In genomic region chr3:18670203-18670700, GRCm38 (mm10) we compare ENCODE assay signal across 24 mouse cellular contexts.
DNase-seq lines count a peak whose midpoint lies in the region; ATAC-seq and TF ChIP-seq lines count a peak whose summit lies in the region.
"Had no signal": no experiment of that assay in that cellular context is flagged by ENCODE, and none has a peak within 500 bp of the region (broad histone marks: within the 10 kb centered on the region; RNA-seq: fewer than 3 reads in every experiment).

No protein-coding gene starts in this region.

- H3K9ac ChIP-seq in forebrain, embryonic 13.5 days = no peak overlapping the region
- no peak overlapping the region for H3K9ac ChIP-seq in hindbrain, embryonic 14.5 days
- no peak overlapping the region for H3K9ac ChIP-seq in hindbrain, postnatal 0 days (replicated peaks; ENCODE audit: low read length)
- H3K9ac ChIP-seq in neural tube, embryonic 14.5 days (replicated peaks; ENCODE audit: low read depth, low read length) = no peak overlapping the region
- H3K9ac ChIP-seq: embryonic facial prominence, embryonic 15.5 days; heart, embryonic 13.5 days; hindbrain, embryonic 12.5 days had no signal

- no peak for DNase-seq in forebrain, embryonic 10.5 days (ENCODE audit: extremely low spot score, low spot score)
- DNase-seq in hindbrain, embryonic 14.5 days (ENCODE audit: low spot score) = no peak
- no peak for DNase-seq in hindbrain, postnatal 0 days (ENCODE audit: low spot score)
- peak; percentile 20 for DNase-seq in kidney, postnatal 10 days
- no peak for DNase-seq in kidney, postnatal 36 days
- no peak for DNase-seq in neural tube, embryonic 10.5 days (ENCODE audit: extremely low spot score, low spot score)
- DNase-seq: adrenal gland, adult 8-10 months; adrenal gland, postnatal 36 days; B cell, adult 2 months; cerebellum, adult 11 months; cerebellum, adult 8-10 months; cerebellum, postnatal 14 days; embryo, embryonic 11 days; gastrocnemius, adult 2 months; gastrocnemius, postnatal 25 days; heart, postnatal 36 days had no signal

- peaks cover 32% of the 10 kb centered on the region for H3K4me1 ChIP-seq in forebrain, embryonic 13.5 days
- H3K4me1 ChIP-seq in forebrain, embryonic 10.5 days = peaks cover 25% of the 10 kb centered on the region
- H3K4me1 ChIP-seq in hindbrain, embryonic 14.5 days (replicated peaks; ENCODE audit: control insufficient read depth, insufficient read depth, low read length) = no peaks in the 10 kb centered on the region
- H3K4me1 ChIP-seq in hindbrain, postnatal 0 days (ENCODE audit: insufficient read depth, low read length) = no peaks in the 10 kb centered on the region
- H3K4me1 ChIP-seq in neural tube, embryonic 14.5 days (ENCODE audit: control insufficient read depth, insufficient read depth, low read length) = no peaks in the 10 kb centered on the region
- H3K4me1 ChIP-seq: embryonic facial prominence, embryonic 15.5 days; heart, embryonic 13.5 days; hindbrain, embryonic 12.5 days had no signal

- TF ChIP-seq CTCF in hindbrain, postnatal 0 days (IDR thresholded peaks at IDR 0.05; ENCODE audit: low read depth) = no peak

- no peaks in the 10 kb centered on the region for H3K36me3 ChIP-seq in forebrain, embryonic 13.5 days (ENCODE audit: poor library complexity, severe bottlenecking)
- no peaks in the 10 kb centered on the region for H3K36me3 ChIP-seq in forebrain, embryonic 10.5 days (replicated peaks)
- no peaks in the 10 kb centered on the region for H3K36me3 ChIP-seq in hindbrain, embryonic 14.5 days (replicated peaks; ENCODE audit: control insufficient read depth, insufficient read depth)
- no peaks in the 10 kb centered on the region for H3K36me3 ChIP-seq in hindbrain, postnatal 0 days (ENCODE audit: insufficient read depth, low read length)
- H3K36me3 ChIP-seq in neural tube, embryonic 14.5 days (ENCODE audit: control insufficient read depth, insufficient read depth, low read length) = no peaks in the 10 kb centered on the region
- H3K36me3 ChIP-seq: embryonic facial prominence, embryonic 15.5 days; G1E; heart, embryonic 13.5 days; hindbrain, embryonic 12.5 days had no signal

- 59% methylated on average over 5 of the region's 5 CpGs for WGBS in forebrain, embryonic 13.5 days
- 95% methylated on average over 5 of the region's 5 CpGs for WGBS in forebrain, embryonic 10.5 days
- WGBS in hindbrain, embryonic 14.5 days = 55% methylated on average over 5 of the region's 5 CpGs
- 68% methylated on average over 5 of the region's 5 CpGs for WGBS in hindbrain, postnatal 0 days
- 54% methylated on average over 5 of the region's 5 CpGs for WGBS in neural tube, embryonic 14.5 days

- no peak overlapping the region for H3K4me3 ChIP-seq in forebrain, embryonic 13.5 days
- no peak overlapping the region for H3K4me3 ChIP-seq in forebrain, embryonic 10.5 days
- H3K4me3 ChIP-seq in hindbrain, embryonic 14.5 days (replicated peaks; ENCODE audit: low read length) = no peak overlapping the region
- no peak overlapping the region for H3K4me3 ChIP-seq in hindbrain, postnatal 0 days (ENCODE audit: low read length)
- no peak overlapping the region for H3K4me3 ChIP-seq in neural tube, embryonic 14.5 days (ENCODE audit: low read depth, low read length)
- H3K4me3 ChIP-seq: embryonic facial prominence, embryonic 15.5 days; erythroblast, embryonic 14.5 days; gastrocnemius, adult 2 months; heart, embryonic 13.5 days; hindbrain, embryonic 12.5 days had no signal

- H3K27ac ChIP-seq in forebrain, embryonic 13.5 days = no peak overlapping the region
- no peak overlapping the region for H3K27ac ChIP-seq in forebrain, embryonic 10.5 days
- no peak overlapping the region for H3K27ac ChIP-seq in hindbrain, embryonic 14.5 days
- no peak overlapping the region for H3K27ac ChIP-seq in hindbrain, postnatal 0 days
- no peak overlapping the region for H3K27ac ChIP-seq in neural tube, embryonic 14.5 days (ENCODE audit: low read depth, low read length)
- H3K27ac ChIP-seq: embryonic facial prominence, embryonic 15.5 days; gastrocnemius, adult 2 months; heart, embryonic 13.5 days; hindbrain, embryonic 12.5 days had no signal

- H3K4me2 ChIP-seq in forebrain, embryonic 13.5 days = no peak overlapping the region
- no peak overlapping the region for H3K4me2 ChIP-seq in hindbrain, embryonic 14.5 days (replicated peaks)
- no peak overlapping the region for H3K4me2 ChIP-seq in hindbrain, postnatal 0 days (ENCODE audit: low read depth, low read length)
- no peak overlapping the region for H3K4me2 ChIP-seq in neural tube, embryonic 14.5 days (ENCODE audit: low read depth, low read length)
- H3K4me2 ChIP-seq: embryonic facial prominence, embryonic 15.5 days; heart, embryonic 13.5 days; hindbrain, embryonic 12.5 days had no signal

- no peaks in the 10 kb centered on the region for H3K27me3 ChIP-seq in forebrain, embryonic 13.5 days
- no peaks in the 10 kb centered on the region for H3K27me3 ChIP-seq in forebrain, embryonic 10.5 days (ENCODE audit: poor library complexity, severe bottlenecking)
- no peaks in the 10 kb centered on the region for H3K27me3 ChIP-seq in hindbrain, embryonic 14.5 days (ENCODE audit: control insufficient read depth, insufficient read depth, low read length)
- no peaks in the 10 kb centered on the region for H3K27me3 ChIP-seq in hindbrain, postnatal 0 days (ENCODE audit: insufficient read depth, low read length)
- no peaks in the 10 kb centered on the region for H3K27me3 ChIP-seq in neural tube, embryonic 14.5 days (ENCODE audit: control insufficient read depth, insufficient read depth, low read length)
- H3K27me3 ChIP-seq: embryonic facial prominence, embryonic 15.5 days; heart, embryonic 13.5 days; hindbrain, embryonic 12.5 days had no signal

- no peaks in the 10 kb centered on the region for H3K9me3 ChIP-seq in forebrain, embryonic 13.5 days (replicated peaks)
- no peaks in the 10 kb centered on the region for H3K9me3 ChIP-seq in forebrain, embryonic 10.5 days
- H3K9me3 ChIP-seq in hindbrain, embryonic 14.5 days (ENCODE audit: control insufficient read depth, low read length) = no peaks in the 10 kb centered on the region
- H3K9me3 ChIP-seq in hindbrain, postnatal 0 days (ENCODE audit: low read length) = no peaks in the 10 kb centered on the region
- no peaks in the 10 kb centered on the region for H3K9me3 ChIP-seq in neural tube, embryonic 14.5 days (ENCODE audit: control insufficient read depth, low read length)
- H3K9me3 ChIP-seq: embryonic facial prominence, embryonic 15.5 days; G1E; heart, embryonic 13.5 days; hindbrain, embryonic 12.5 days had no signal

- peak; percentile 47 for ATAC-seq in forebrain, embryonic 13.5 days
- peak; percentile 51 for ATAC-seq in hindbrain, embryonic 14.5 days (ENCODE audit: low FRiP score)
- ATAC-seq in hindbrain, postnatal 0 days = no peak
- 0 out of 2 replicates have a peak, but pooled peaks have one; percentile 46 for ATAC-seq in neural tube, embryonic 14.5 days (ENCODE audit: low read depth)
- ATAC-seq: CD4-positive, CD25-positive, alpha-beta regulatory T cell, adult 4 months had no signal
